Mouse (Mus musculus): ENCODE results near the gene Pmpca. TPM values are rescaled to one million over a fixed set of nuclear protein-coding genes. Genes with fewer than 3 reads are reported as not detected.

Gene Pmpca
- polyA plus RNA-seq, 1 experiment: 21.2 TPM

DNA sequence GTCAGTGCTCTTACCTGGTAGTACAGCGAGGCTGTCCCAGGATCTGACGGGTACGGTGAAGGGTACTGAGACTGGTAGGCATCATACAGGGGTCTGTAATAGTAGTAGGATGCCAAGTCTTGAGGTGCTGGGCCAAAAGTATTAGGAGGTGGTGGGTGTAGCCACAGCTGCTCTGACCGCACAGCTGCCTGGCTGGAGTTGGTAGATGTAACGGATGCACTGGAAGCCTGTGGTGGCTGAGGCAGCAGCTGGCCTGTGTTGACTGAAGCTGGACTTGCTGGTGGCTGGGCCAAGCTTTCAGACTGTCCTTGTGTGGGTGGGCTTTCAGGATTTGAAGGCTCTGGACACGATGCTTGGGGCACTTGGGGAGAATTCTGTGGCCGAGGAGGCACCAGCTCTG, 49.2 kb downstream of the Pmpca start:
- no peak for DNase-seq (ENCODE audit: low read depth in 1 of 2, low spot score in 2 of 2)
- WGBS: 92% methylated on average over 7 of the region's 7 CpGs
- no peaks in the 10 kb centered on the region for H3K27me3 ChIP-seq (ENCODE audit: control insufficient read depth, insufficient read depth, low read length)
- no peaks in the 10 kb centered on the region for H3K4me1 ChIP-seq (ENCODE audit: control insufficient read depth, insufficient read depth, insufficient read length)
- H3K36me3 ChIP-seq (ENCODE audit: control insufficient read depth, insufficient read depth, low read length): peaks cover 47% of the 10 kb centered on the region
- no peak overlapping the region for H3K27ac ChIP-seq (ENCODE audit: insufficient read depth, low read length)
- H3K4me3 ChIP-seq (ENCODE audit: extremely low read depth, insufficient read depth, insufficient read length): no peak overlapping the region
- TF ChIP-seq CTCF (IDR thresholded peaks at IDR 0.05; ENCODE audit: extremely low read depth, insufficient read depth, insufficient read length, insufficient replicate concordance): no peak
- no peak for TF ChIP-seq POLR2A (IDR thresholded peaks at IDR 0.05; ENCODE audit: low read depth, low read length)

DNA sequence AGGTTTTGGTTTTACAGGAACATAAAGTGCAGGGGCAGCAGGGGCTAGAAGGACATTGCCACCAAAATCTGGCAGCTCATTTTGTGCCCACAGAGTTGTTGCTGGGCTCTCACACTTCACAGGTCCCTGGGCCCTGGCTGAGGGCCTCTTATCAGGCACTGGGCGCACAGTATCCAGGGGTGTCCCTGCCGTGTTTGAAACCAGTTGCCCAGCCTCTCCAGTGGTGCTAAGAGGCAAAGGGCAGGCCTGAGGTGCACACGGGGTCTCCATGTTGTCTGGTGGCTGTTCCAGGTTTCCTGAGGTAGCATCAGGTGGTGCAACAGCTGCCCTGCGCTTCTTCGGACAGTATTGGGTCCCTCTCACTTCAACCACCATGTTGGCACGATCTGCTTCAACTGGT, 50.5 kb downstream of the Pmpca start:
- Histone ChIP-seq H3K27me3 (ENCODE audit: control insufficient read depth, insufficient read depth, low read length) (no peaks in the 10 kb centered on the region), H3K27ac (ENCODE audit: insufficient read depth, low read length) (no peak overlapping the region), H3K36me3 (ENCODE audit: control insufficient read depth, insufficient read depth, low read length) (peaks cover 41% of the 10 kb centered on the region), H3K4me3 (ENCODE audit: extremely low read depth, insufficient read depth, insufficient read length) (no peak overlapping the region), H3K4me1 (ENCODE audit: control insufficient read depth, insufficient read depth, insufficient read length) (peaks cover 4% of the 10 kb centered on the region; the same call in 1 of the 2 replicates)
- WGBS: 92% methylated on average over 6 of the region's 6 CpGs
- TF ChIP-seq CTCF (IDR thresholded peaks at IDR 0.05; ENCODE audit: extremely low read depth, insufficient read depth, insufficient read length, insufficient replicate concordance) (no peak), POLR2A (IDR thresholded peaks at IDR 0.05; ENCODE audit: low read depth, low read length) (no peak)
- DNase-seq (ENCODE audit: low read depth in 1 of 2, low spot score in 2 of 2): no peak

DNA sequence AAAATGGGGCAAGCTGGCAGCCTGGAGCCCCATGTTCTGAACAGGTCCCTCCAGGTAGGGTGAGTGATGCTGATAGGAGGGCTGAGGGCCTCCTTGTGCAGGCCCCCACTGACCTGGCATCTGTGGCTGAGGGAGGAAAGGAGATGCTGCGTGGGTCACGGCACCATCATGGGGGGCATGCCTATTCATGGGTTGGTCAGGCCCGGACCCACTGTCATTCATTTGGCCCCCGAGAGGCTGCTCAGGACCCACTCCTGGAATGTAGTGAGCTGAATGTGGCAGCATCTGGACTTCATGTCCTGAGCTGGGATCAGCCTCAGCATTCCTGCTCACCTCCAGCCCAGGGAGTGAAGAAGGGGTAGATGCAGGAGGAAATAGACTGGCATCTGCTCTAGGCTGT, 52.1 kb downstream of the Pmpca start:
- WGBS: 92% methylated on average over 4 of the region's 4 CpGs
- Histone ChIP-seq H3K4me1 (ENCODE audit: control insufficient read depth, insufficient read depth, insufficient read length) (peaks cover 4% of the 10 kb centered on the region; the same call in 1 of the 2 replicates), H3K36me3 (ENCODE audit: control insufficient read depth, insufficient read depth, low read length) (peaks cover 32% of the 10 kb centered on the region)

DNA sequence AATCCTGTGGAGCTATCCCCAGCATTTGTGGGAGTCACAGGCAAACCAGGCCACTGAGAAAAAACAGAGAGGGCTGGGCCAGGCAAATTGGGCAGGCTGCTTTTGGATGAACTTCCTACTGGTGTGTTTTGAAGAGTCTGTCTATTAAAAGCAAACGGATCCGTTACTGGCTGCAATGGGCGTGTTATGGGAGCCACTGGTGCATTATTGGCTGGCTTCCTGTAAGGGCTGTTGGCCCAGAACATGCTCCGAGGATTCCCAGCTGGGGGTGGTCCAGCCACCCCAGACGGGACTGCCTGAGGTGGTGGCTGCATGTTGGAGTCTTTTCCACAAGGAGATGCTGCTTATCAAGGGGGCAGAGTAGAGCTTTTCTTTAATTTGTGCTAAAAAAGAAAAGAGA, 52.5 kb downstream of the Pmpca start:
- WGBS: 81% methylated on average over 5 of the region's 5 CpGs
- H3K4me3 ChIP-seq (ENCODE audit: extremely low read depth, insufficient read depth, insufficient read length): no peak overlapping the region
- H3K27ac ChIP-seq (ENCODE audit: insufficient read depth, low read length): no peak overlapping the region
- H3K36me3 ChIP-seq (ENCODE audit: control insufficient read depth, insufficient read depth, low read length): peaks cover 31% of the 10 kb centered on the region
- H3K4me1 ChIP-seq (ENCODE audit: control insufficient read depth, insufficient read depth, insufficient read length): peaks cover 4% of the 10 kb centered on the region; the same call in 1 of the 2 replicates
- H3K27me3 ChIP-seq (ENCODE audit: control insufficient read depth, insufficient read depth, low read length): no peaks in the 10 kb centered on the region
- TF ChIP-seq POLR2A (IDR thresholded peaks at IDR 0.05; ENCODE audit: low read depth, low read length) (no peak), CTCF (IDR thresholded peaks at IDR 0.05; ENCODE audit: extremely low read depth, insufficient read depth, insufficient read length, insufficient replicate concordance) (no peak)
- no peak for DNase-seq (ENCODE audit: low read depth in 1 of 2, low spot score in 2 of 2)

More for the DNA sequence above, 52.1 kb downstream of the Pmpca start:
- H3K27me3 ChIP-seq (ENCODE audit: control insufficient read depth, insufficient read depth, low read length): no peaks in the 10 kb centered on the region
- no peak overlapping the region for H3K4me3 ChIP-seq (ENCODE audit: extremely low read depth, insufficient read depth, insufficient read length)
- no peak overlapping the region for H3K27ac ChIP-seq (ENCODE audit: insufficient read depth, low read length)
- TF ChIP-seq CTCF (IDR thresholded peaks at IDR 0.05; ENCODE audit: extremely low read depth, insufficient read depth, insufficient read length, insufficient replicate concordance) (no peak), POLR2A (IDR thresholded peaks at IDR 0.05; ENCODE audit: low read depth, low read length) (no peak)
- no peak for DNase-seq (ENCODE audit: low read depth in 1 of 2, low spot score in 2 of 2)

DNA sequence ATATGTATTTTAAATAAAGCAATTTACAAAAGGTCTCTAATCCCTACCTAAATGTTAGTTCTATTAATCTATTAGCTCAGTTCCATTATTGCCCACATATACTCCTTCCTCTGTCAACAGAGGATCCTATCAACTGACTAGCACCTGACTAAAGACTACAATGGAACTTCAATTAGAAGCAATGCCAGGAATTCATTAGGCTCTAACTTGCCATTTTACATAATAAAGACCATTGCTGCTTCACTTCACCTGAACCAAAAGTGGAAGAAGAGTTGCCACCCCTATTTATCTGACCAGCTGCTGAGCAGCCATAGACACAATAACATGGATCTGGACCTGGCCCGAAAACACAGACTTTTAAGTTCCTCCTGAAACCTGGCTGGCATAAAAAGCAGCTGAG, 53.7 kb downstream of the Pmpca start:
- Histone ChIP-seq H3K27ac (ENCODE audit: insufficient read depth, low read length) (no peak overlapping the region), H3K4me1 (ENCODE audit: control insufficient read depth, insufficient read depth, insufficient read length) (peaks cover 4% of the 10 kb centered on the region; the same call in 1 of the 2 replicates), H3K4me3 (ENCODE audit: extremely low read depth, insufficient read depth, insufficient read length) (no peak overlapping the region), H3K27me3 (ENCODE audit: control insufficient read depth, insufficient read depth, low read length) (no peaks in the 10 kb centered on the region), H3K36me3 (ENCODE audit: control insufficient read depth, insufficient read depth, low read length) (peaks cover 29% of the 10 kb centered on the region)
- no peak for DNase-seq (ENCODE audit: low read depth in 1 of 2, low spot score in 2 of 2)
- WGBS: 98% methylated on average over 1 of the region's 1 CpGs
- TF ChIP-seq POLR2A (IDR thresholded peaks at IDR 0.05; ENCODE audit: low read depth, low read length): no peak
- TF ChIP-seq CTCF (IDR thresholded peaks at IDR 0.05; ENCODE audit: extremely low read depth, insufficient read depth, insufficient read length, insufficient replicate concordance): no peak

DNA sequence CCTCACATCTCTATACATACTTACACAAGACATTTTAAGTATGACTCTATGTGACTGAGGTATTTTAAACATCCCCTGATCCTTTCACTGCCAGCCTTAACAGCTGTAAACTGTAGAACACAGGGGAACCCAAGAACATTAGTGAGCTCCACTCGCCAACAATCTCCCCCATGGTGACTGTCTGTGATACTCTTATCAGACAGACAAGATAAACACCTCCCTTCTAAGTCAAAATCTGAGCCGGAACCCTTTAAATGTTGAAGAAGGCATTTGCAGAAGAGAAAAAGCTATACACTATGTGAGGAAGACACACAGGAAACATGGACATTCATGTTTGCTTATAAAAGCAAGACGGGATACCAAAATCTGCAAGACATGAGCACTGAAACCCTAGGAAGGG, 54.7 kb downstream of the Pmpca start:
- no peaks in the 10 kb centered on the region for H3K27me3 ChIP-seq (ENCODE audit: control insufficient read depth, insufficient read depth, low read length)
- 0 out of 2 replicates have a peak overlapping the region, but pooled peaks have one; percentile 95 for H3K4me3 ChIP-seq (ENCODE audit: extremely low read depth, insufficient read depth, insufficient read length)
- H3K4me1 ChIP-seq (ENCODE audit: control insufficient read depth, insufficient read depth, insufficient read length): peaks cover 4% of the 10 kb centered on the region; the same call in 1 of the 2 replicates
- TF ChIP-seq CTCF (IDR thresholded peaks at IDR 0.05; ENCODE audit: extremely low read depth, insufficient read depth, insufficient read length, insufficient replicate concordance) (no peak), POLR2A (IDR thresholded peaks at IDR 0.05; ENCODE audit: low read depth, low read length) (no peak)
- 57% methylated on average over 3 of the region's 3 CpGs for WGBS
- DNase-seq (ENCODE audit: low read depth in 1 of 2, low spot score in 2 of 2): no peak
- no peak overlapping the region for H3K27ac ChIP-seq (ENCODE audit: insufficient read depth, low read length)
- peaks cover 22% of the 10 kb centered on the region for H3K36me3 ChIP-seq (ENCODE audit: control insufficient read depth, insufficient read depth, low read length)

DNA sequence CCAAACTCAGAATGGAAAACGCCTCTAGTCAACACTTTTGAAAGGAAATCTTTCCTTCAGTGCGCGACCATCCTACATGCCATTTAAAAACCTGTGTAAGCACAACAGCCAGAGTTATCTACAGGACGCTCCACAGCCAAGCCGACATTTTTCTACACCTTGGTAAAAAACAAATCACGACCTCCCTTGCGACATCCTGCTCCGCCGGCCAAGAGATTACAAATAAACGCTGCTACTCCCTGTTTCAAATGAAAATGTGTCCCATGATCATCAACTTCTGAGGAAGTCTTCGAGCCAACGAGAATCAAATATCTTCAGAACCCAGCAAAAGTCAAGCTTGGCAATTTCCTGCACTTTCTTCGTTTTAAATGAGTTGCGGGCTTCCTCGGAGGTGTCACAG, 55.2 kb downstream of the Pmpca start:
- Histone ChIP-seq H3K36me3 (ENCODE audit: control insufficient read depth, insufficient read depth, low read length) (peaks cover 18% of the 10 kb centered on the region), H3K4me1 (ENCODE audit: control insufficient read depth, insufficient read depth, insufficient read length) (peaks cover 4% of the 10 kb centered on the region; the same call in 1 of the 2 replicates), H3K27me3 (ENCODE audit: control insufficient read depth, insufficient read depth, low read length) (no peaks in the 10 kb centered on the region), H3K4me3 (ENCODE audit: extremely low read depth, insufficient read depth, insufficient read length) (peak overlapping the region; percentile 95), H3K27ac (ENCODE audit: insufficient read depth, low read length) (peak overlapping the region; percentile 95)
- WGBS: 4% methylated on average over 15 of the region's 15 CpGs
- DNase-seq (ENCODE audit: low read depth in 1 of 2, low spot score in 2 of 2): peak in 1 of 2 experiments; percentile 9
- TF ChIP-seq POLR2A (IDR thresholded peaks at IDR 0.05; ENCODE audit: low read depth, low read length) (no peak), CTCF (IDR thresholded peaks at IDR 0.05; ENCODE audit: extremely low read depth, insufficient read depth, insufficient read length, insufficient replicate concordance) (no peak)

Measured in spleen, adult 2 months (tissue).